ENCODE assay signal across 8 mouse cellular contexts in the genomic region with DNA sequence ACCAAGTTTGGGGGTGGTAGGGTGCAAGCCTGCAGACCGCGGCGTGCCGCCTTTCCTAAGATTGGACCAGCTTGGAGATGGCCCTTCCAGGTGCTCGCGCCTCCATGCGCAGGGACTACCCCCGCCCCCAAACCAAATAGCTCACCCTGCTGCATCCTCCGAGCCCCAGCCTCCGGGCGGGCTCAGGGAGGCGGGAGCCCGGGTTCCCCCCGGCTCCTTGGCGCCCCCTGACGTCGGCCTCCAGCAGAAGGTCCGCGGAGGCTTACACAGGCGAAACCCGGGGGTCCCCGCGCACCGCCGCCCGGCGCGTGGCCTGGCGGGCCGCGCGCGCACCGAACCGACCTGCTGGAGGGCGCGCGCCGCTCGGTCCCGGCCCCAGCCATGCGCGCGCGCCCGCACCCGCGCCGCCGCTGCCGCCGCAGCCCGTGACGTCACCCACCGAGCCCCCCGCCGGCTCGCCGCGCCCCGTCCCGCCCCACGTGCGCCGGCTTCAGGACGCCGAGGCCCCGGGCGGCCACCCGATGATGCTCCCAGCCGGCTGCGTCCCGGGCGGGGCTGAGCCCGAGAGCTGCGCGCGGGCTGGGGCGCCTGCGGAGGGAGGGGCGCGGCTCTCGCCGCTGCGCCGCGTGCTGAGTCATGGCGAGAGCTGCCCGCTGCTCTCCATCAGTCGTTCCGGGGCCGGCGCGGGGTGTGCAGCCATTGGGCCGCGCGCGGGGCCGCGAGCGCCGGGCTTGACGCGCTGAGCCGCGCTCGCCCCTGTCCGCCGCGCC. TPM values are rescaled to one million over a fixed set of nuclear protein-coding genes. Genes with fewer than 3 reads are reported as not detected.
DNase-seq lines count a peak whose midpoint lies in the region; ATAC-seq and TF ChIP-seq lines count a peak whose summit lies in the region.

A gene (minus strand): TSS at position 396 of the 770 bp plus-strand sequence.

- no peak within 1 kb of the TSS for H3K27ac ChIP-seq in lung, postnatal 0 days (ENCODE audit: low read length)

- under 1% methylated on average over 35 of the region's 110 CpGs for WGBS in lung, postnatal 0 days

- TF ChIP-seq CTCF in lung, postnatal 0 days (IDR thresholded peaks at IDR 0.05) = peak; percentile 46

- H3K27me3 ChIP-seq in lung, postnatal 0 days (replicated peaks; ENCODE audit: insufficient read depth, low read length) = peaks cover 19% of the 10 kb centered on the region

- peak within 1 kb of the TSS; percentile 60 for H3K4me3 ChIP-seq in lung, postnatal 0 days (ENCODE audit: low read depth, low read length)

- ATAC-seq in lung, postnatal 0 days = peak; percentile 92

- no peaks in the 10 kb centered on the region for H3K36me3 ChIP-seq in lung, postnatal 0 days (ENCODE audit: insufficient read depth, low read length)

- no peak for TF ChIP-seq EP300 in lung, postnatal 0 days (IDR thresholded peaks at IDR 0.05)

- H3K9ac ChIP-seq in lung, postnatal 0 days (replicated peaks; ENCODE audit: low read depth) = no peak within 1 kb of the TSS

- peak; percentile 84 for DNase-seq in ZHBTc4 (ENCODE audit: low read depth, low spot score)
- peak; percentile 88 for DNase-seq in cerebellum, adult 9-10 months
- DNase-seq in forelimb bud, embryonic 11.5 days (ENCODE audit: low read depth, low spot score) = peak; percentile 59
- peak; percentile 73 to 81 for DNase-seq in heart, postnatal 36 days
- DNase-seq in layer of hippocampus, postnatal 25 days (ENCODE audit: extremely low spot score in 1 of 2, low spot score in 1 of 2) = peak; percentile 67 to 82
- DNase-seq in lung, postnatal 0 days (ENCODE audit: low spot score) = peak; percentile 75
- peak; percentile 86 for DNase-seq in retina, postnatal 1 day
- peak; percentile 61 for DNase-seq in yolk sac, embryonic 10.5 days (ENCODE audit: low spot score)

- peak within 1 kb of the TSS; percentile 95 for H3K4me2 ChIP-seq in lung, postnatal 0 days (replicated peaks; ENCODE audit: low read depth, low read length)

- H3K4me1 ChIP-seq in lung, postnatal 0 days (ENCODE audit: insufficient read depth, low read depth, low read length) = no peaks in the 10 kb centered on the region

- intact Hi-C loops in heart, postnatal 36 days (cut with DNase I) = loop anchor here (2.0 to 10.0 kb wide), 3 partner anchors 15 to 233 kb away; no protein-coding TSS in a partner anchor

- no peaks in the 10 kb centered on the region for H3K9me3 ChIP-seq in lung, postnatal 0 days (ENCODE audit: low read length)

RNA-seq across cellular contexts. Expression of the gene that starts here (rescaled TPM):
- total RNA-seq in heart, postnatal 36 days (2021) = 1 to 10 TPM; 2.1 to 2.2 TPM
- 10 to 100 TPM; 68.7 to 72.5 TPM for total RNA-seq in layer of hippocampus, postnatal 25 days (2021)
- 0.45 and 0.63 TPM in 2 replicates for polyA plus RNA-seq in lung, postnatal 0 days (2015; fragmentation: Nextera tagmentation; extraction: Ambion mirVana)

Comparison
In these comparisons a context has a peak if more than half of its experiments do, and no peak if none do; other contexts are left out.
1. RNA of the gene that starts here (total RNA-seq): 68.7 to 72.5 TPM in layer of hippocampus, postnatal 25 days; 2.1 to 2.2 TPM in heart, postnatal 36 days; every median in the first group is over 10 times any median in the second.
2. Peak in DNase-seq, ATAC-seq, H3K4me3 ChIP-seq and H3K4me2 ChIP-seq in lung, postnatal 0 days; RNA of the gene not detected or under 1 TPM.
3. Peak in every context shown above with its lines, with median percentiles within 50 percentile points of each other: DNase-seq.